Mouse (Mus musculus) heart, adult 2 months (tissue): ENCODE measurements at regions not wholly inside any gene's neighbourhood (a gene's known extent, or its start where the extent isn't known, plus 50 kb on each side); places are given as distances from the start of the nearest gene placed in this dataset.
"Not testable (repeated sequence)": the region's sequence is repeated elsewhere in the genome, so short reads cannot be mapped to it uniquely, and the experiment has no call there.

Source experiments
- DNase-seq, 2 experiments: peaks; one replicate each; pipeline ENCODE4 v3.0.0; 2021
- H3K27ac ChIP-seq: fragments of 200-600 bp; 2 replicates; pipeline ENCODE4 v1.8.1; 2022
- H3K27me3 ChIP-seq: fragments of 200-500 bp; 2 replicates; pipeline ENCODE4 v1.6.1; 2012; ENCODE audit warnings: mild to moderate bottlenecking, low read length, inconsistent platforms, mixed read lengths; ENCODE audit not compliant: control insufficient read depth, insufficient read depth
- H3K36me3 ChIP-seq: fragments of 200-500 bp; 2 replicates; pipeline ENCODE4 v1.6.1; 2012; ENCODE audit warnings: low read length, inconsistent platforms; ENCODE audit not compliant: control insufficient read depth, insufficient read depth
- H3K4me1 ChIP-seq: fragments of 200-500 bp; 2 replicates; pipeline ENCODE4 v1.6.1; 2011; ENCODE audit warnings: low read length; ENCODE audit not compliant: control insufficient read depth, insufficient read depth
- H3K4me3 ChIP-seq: fragments of 200-600 bp; 2 replicates; pipeline ENCODE4 v1.8.1; 2022
- H3K79me2 ChIP-seq: fragments of 200-500 bp; replicated peaks from 2 replicates; pipeline ENCODE4 v1.6.1; 2012; ENCODE audit warnings: mild to moderate bottlenecking, inconsistent platforms, low read length, moderate library complexity, mixed read lengths; ENCODE audit not compliant: control insufficient read depth, insufficient read depth
- H3K9ac ChIP-seq: fragments of 200-500 bp; 2 replicates; pipeline ENCODE4 v1.6.1; 2012; ENCODE audit warnings: low read depth, mild to moderate bottlenecking, control low read depth, inconsistent platforms, low read length, mixed read lengths
- CTCF ChIP-seq: fragments of 200-600 bp; IDR thresholded peaks from 2 replicates; pipeline ENCODE4 v1.8.1; 2022; ENCODE audit warnings: antibody characterized with exemption, mild to moderate bottlenecking, moderate library complexity
- EP300 ChIP-seq: fragments of 200-500 bp; IDR thresholded peaks from 2 replicates; pipeline ENCODE4 v1.6.1; 2011; ENCODE audit warnings: low read depth, low read length, control low read depth; ENCODE audit not compliant: insufficient read depth
- POLR2A ChIP-seq: fragments of 200-500 bp; IDR thresholded peaks from 2 replicates; pipeline ENCODE4 v1.6.1; 2011; ENCODE audit warnings: mild to moderate bottlenecking, low read depth, low read length, control low read depth; ENCODE audit not compliant: insufficient read depth
- WGBS: fragments of 180-500 bp; shearing (Covaris S2); methylation state at CpG from one replicate; pipeline ENCODE4 v1.1.7; 2018; 5-methylcytosine and 5-hydroxymethylcytosine counted together
- intact Hi-C: fragments of 180-260 bp; cut with DNase I; formaldehyde crosslinking; loops from one replicate; pipeline ENCODE4 v1.15.1; 2025

GRCm38 (mm10) chr17:50346451-50347192 is 53.2 kb upstream of the Dazl start:
- no peak overlapping the region for H3K4me3 ChIP-seq
- H3K27ac ChIP-seq = no peak overlapping the region
- TF ChIP-seq EP300 (no peak), POLR2A (no peak), CTCF (no peak)
- no peaks in the 10 kb centered on the region for H3K79me2 ChIP-seq
- no peak overlapping the region for H3K9ac ChIP-seq
- H3K36me3 ChIP-seq = no peaks in the 10 kb centered on the region
- DNase-seq = no peak
- intact Hi-C loops = no loop called here
- 82% methylated on average over 7 of the region's 7 CpGs for WGBS
- no peaks in the 10 kb centered on the region for H3K27me3 ChIP-seq
- no peaks in the 10 kb centered on the region for H3K4me1 ChIP-seq

- H3K9ac ChIP-seq, DNase-seq, H3K4me1 ChIP-seq, H3K27me3 ChIP-seq, H3K4me3 ChIP-seq, H3K36me3 ChIP-seq, H3K27ac ChIP-seq, intact Hi-C loops, H3K79me2 ChIP-seq: not testable (repeated sequence)
- 50% methylated on average over 2 of the region's 2 CpGs for WGBS
These were observed 60.4 kb upstream of the Dazl start for GRCm38 (mm10) chr17:50353818-50354217.

- Histone ChIP-seq H3K9ac (no peak overlapping the region), H3K36me3 (no peaks in the 10 kb centered on the region), H3K4me1 (no peaks in the 10 kb centered on the region), H3K4me3 (no peak overlapping the region), H3K27me3 (no peaks in the 10 kb centered on the region), H3K27ac (no peak overlapping the region), H3K79me2 (no peaks in the 10 kb centered on the region)
- no peak for DNase-seq
- TF ChIP-seq POLR2A (no peak), EP300 (no peak), CTCF (no peak)
- intact Hi-C loops = no loop called here
- WGBS = 92% methylated on average over 6 of the region's 6 CpGs
These were observed 60.9 kb upstream of the Dazl start for GRCm38 (mm10) chr17:50354357-50354756.

- no peak for DNase-seq
- Histone ChIP-seq H3K9ac (no peak overlapping the region), H3K27me3 (no peaks in the 10 kb centered on the region), H3K79me2 (no peaks in the 10 kb centered on the region), H3K36me3 (no peaks in the 10 kb centered on the region), H3K27ac (no peak overlapping the region), H3K4me3 (no peak overlapping the region), H3K4me1 (no peaks in the 10 kb centered on the region)
- WGBS = 47% methylated on average over 9 of the region's 9 CpGs
- intact Hi-C loops = no loop called here
- TF ChIP-seq CTCF (no peak), POLR2A (no peak), EP300 (no peak)
These were observed 68.3 kb upstream of the Dazl start for GRCm38 (mm10) chr17:50361657-50362233.

GRCm38 (mm10) chr17:50365396-50365795 is 72.0 kb upstream of the Dazl start:
- WGBS = 91% methylated on average over 7 of the region's 7 CpGs
- intact Hi-C loops = no loop called here

GRCm38 (mm10) chr17:50366181-50366580 is 72.7 kb upstream of the Dazl start:
- Histone ChIP-seq H3K4me3 (no peak overlapping the region), H3K27me3 (no peaks in the 10 kb centered on the region), H3K36me3 (no peaks in the 10 kb centered on the region), H3K79me2 (no peaks in the 10 kb centered on the region), H3K9ac (no peak overlapping the region), H3K4me1 (peaks cover 3% of the 10 kb centered on the region; the same call in 1 of the 2 replicates), H3K27ac (no peak overlapping the region)
- intact Hi-C loops = no loop called here
- no peak for DNase-seq
- no peak for TF ChIP-seq POLR2A
- WGBS = 82% methylated on average over 5 of the region's 5 CpGs

More at GRCm38 (mm10) chr17:50365396-50365795, 72.0 kb upstream of the Dazl start:
- Histone ChIP-seq H3K27me3 (no peaks in the 10 kb centered on the region), H3K4me1 (peaks cover 3% of the 10 kb centered on the region; the same call in 1 of the 2 replicates), H3K79me2 (no peaks in the 10 kb centered on the region), H3K4me3 (no peak overlapping the region), H3K36me3 (no peaks in the 10 kb centered on the region), H3K27ac (no peak overlapping the region), H3K9ac (no peak overlapping the region)
- TF ChIP-seq EP300 = no peak
- DNase-seq = no peak
